Mouse (Mus musculus) spleen, adult 2 months (tissue): Measurements from ENCODE around the gene Myl7.

Experiments used
- CTCF ChIP-seq: fragments of 200-500 bp; IDR thresholded peaks from 2 replicates; pipeline ENCODE4 v1.5.1; 2011; ENCODE audit warnings: mild to moderate bottlenecking, inconsistent platforms; ENCODE audit not compliant: insufficient read depth, insufficient read length, insufficient replicate concordance; ENCODE audit errors: extremely low read depth
- POLR2A ChIP-seq: fragments of 200-500 bp; IDR thresholded peaks from 2 replicates; pipeline ENCODE4 v1.6.1; 2011; ENCODE audit warnings: low read depth, low read length, inconsistent platforms

DNA sequence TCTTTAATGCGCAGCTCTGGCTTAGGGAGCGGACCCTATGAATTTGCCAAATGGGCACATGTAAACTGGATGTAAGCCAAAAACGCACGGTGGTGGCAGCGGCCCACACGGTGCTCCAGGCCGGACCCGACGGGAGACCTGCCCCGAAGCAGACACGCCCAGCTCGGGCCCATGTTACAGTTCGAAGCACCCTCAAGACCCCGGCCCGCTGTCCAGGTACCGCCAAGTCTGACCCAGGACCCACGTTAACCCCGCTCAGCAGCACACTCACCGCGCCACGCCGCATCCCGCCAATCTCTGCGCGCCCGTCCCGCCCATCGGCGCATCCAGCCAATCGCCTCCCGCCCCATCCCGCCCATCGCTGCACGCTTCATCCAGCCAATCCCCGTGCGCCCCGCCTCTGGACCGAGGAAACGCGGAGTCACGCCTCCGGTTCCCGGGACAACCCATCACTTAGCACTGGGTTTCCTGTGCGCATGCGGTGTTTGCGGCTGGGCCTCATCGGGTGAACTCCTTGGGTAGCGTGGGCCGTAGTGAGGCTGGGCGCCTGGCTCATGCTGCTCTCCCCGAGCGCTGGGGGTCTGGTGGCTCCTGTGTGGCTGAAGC is 20.6 kb downstream of the Myl7 start, which contains the start of gene Pold2:
- TF ChIP-seq POLR2A (no peak), CTCF (no peak)
